Mouse (Mus musculus) left cerebral cortex, postnatal 25 days (tissue): Measurements from ENCODE around the gene Hspe1. TPM values are rescaled to one million over a fixed set of nuclear protein-coding genes. Genes with fewer than 3 reads are reported as not detected.
"Not testable (repeated sequence)": the region's sequence is repeated elsewhere in the genome, so short reads cannot be mapped to it uniquely, and the experiment has no call there.

Source experiments
- DNase-seq, 2 experiments: peaks; one replicate each; pipeline ENCODE4 v3.0.0; 2022; ENCODE audit warnings: low spot score in 2 of 2, mixed read lengths in 1 of 2
- intact Hi-C: fragments of 180-260 bp; cut with DNase I; formaldehyde crosslinking; loops from one replicate; pipeline ENCODE4 v1.15.1; 2025
- total RNA-seq, 2 experiments: library from RNA; stranded (reverse); gene quantifications; 2 replicates each; pipeline ENCODE4 v1.2.3; 2021

Hspe1 gene
- total RNA-seq, 2 experiments from 2014 or later, result 89.7 to 93.5 TPM

DNA sequence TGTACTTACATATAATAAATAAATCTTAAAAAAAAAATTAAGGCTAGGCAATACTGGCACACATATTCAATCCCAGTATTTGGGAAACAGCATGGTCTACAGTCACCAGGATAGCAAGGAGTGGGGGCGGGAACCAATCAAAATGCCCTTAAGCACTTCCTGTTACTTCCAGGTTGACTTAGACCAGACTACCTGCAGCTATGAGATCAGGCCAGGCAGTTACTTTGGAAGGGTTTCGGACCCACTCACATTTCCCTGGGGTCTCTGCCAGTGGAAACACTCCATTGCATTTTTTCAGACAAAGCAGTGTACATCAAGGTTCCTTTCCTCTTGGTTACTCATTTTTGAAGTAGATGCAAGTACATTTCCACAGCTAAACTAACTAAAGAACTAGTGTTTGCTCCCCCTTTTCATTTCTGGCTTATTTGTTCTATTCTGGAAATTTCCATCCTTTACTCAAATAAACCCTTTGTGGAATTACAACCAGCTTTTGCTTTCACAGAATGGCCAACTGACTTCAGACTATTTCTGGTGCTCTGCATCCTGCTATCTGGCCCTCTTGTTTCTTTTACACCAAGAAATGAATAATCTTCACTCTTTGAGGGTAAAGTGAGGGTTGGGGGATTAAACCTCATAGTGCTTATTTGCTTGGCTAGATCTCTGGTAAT lies 10.9 kb upstream of the Hspe1 start:
- intact Hi-C loops, result no loop called here

DNA sequence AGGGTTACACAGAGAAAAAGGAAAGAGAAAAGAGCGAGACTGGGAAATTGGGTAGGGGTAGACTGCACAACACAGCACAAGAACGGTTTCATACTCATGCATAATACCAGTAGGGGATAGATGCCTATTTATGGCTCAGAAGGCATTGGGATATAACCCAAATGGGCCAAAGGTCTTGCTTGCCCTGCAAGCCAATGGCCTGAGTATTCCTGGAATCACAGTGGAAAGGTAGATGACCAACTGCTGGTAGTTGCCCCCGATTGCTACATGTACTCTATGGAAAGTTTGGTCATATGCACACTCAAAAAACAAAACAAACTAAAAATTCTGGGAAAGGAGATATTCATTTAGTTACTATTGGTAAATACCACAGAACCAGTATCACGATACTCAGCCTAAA lies 8.3 kb upstream of the Hspe1 start:
- intact Hi-C loops, result no loop called here
- no peak for DNase-seq

More for the DNA sequence above, 10.9 kb upstream of the Hspe1 start:
- DNase-seq, result no peak

DNA sequence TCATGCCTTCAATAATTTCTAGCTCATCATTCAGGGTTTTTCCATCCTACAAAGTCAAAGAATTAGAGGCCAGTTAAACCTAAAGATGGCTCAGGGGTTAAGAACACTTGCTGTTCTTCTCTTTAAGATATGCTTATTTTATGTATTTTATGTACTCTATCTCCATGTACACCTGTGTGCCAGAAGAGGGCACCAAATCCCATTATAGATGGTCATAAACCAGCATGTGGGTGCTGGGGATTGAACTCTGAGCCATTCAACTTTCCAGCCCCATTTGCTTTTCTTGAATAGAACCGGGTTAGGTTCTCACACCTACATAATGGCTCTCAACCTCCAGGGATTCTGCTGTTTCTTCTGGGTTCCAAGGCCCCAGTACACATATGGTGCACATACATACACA lies 5.8 kb upstream of the Hspe1 start:
- intact Hi-C loops, result no loop called here
- DNase-seq, result no peak

GRCm38 (mm10) chr1:55085781-55086366 lies 2.1 kb upstream of the Hspe1 start:
- intact Hi-C loops, result loop anchor here (5.0 kb wide), 3 partner anchors 34 to 151 kb away; partner anchors contain the start of genes Coq10b and Mars2
- no peak for DNase-seq

DNA sequence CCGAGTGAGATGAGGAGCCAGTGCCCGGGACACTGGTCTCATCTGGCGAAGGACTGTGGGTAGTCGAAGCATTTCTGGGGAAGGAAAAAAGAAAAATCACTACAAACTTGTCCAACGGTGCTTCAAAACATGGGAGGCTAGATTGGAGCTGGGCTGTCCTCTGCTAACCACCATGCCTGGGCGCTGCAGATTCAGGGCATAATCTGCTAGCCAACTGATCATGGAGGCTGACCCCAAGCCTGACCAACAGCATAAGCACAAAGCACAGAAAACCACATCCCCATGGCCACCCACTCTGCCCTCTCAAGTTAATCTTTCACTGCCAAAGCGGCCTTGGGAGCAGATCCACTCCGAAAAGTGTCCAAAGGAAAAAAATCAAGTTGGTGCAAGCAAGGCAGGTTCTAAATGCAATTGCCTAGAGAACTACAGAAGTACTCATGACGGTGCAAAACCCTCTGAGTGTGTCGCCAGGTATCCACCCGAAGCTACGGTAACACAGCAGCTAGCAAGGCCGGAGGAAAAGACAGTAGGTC lies 998 bp upstream of the Hspe1 start:
- DNase-seq, result peak in 1 of 2 experiments; percentile 16
- intact Hi-C loops, result loop anchor here (1.0 to 5.0 kb wide), 4 partner anchors 35 to 150 kb away; partner anchors contain the start of genes Coq10b and Mars2

DNA sequence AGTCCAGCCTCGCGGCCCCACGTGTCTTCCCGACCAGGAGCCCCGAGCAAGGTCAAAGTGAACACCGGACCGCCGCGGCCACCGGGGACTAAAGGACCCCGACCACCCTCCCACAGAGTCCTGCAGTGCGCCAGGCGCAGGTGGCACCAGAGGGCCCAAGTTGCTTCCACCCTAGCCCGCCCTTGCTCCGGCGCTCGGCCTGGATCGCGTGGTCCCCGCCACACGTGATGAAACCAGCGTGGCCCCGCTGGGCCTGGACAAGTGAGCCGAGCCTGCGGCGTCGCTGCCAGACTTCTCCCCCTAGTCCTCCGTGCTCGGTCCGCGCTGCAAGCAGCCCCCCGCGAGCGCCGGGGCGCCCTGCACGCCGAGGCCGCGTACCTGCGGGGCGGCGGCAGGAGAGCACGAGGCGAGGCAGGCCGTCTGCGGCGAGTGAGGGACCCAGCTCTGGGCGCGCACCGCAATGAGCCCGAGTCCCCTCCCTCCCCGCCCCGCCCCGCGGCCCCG lies 479 bp upstream of the Hspe1 start:
- intact Hi-C loops, result loop anchor here (1.0 to 5.0 kb wide), 4 partner anchors 35 to 150 kb away; partner anchors contain the start of genes Coq10b and Mars2
- DNase-seq, result peak; percentile 54 to 70

GRCm38 (mm10) chr1:55088611-55089497 lies 922 bp downstream of the Hspe1 start:
- no peak for DNase-seq
- intact Hi-C loops, result loop anchor here (1.0 to 5.0 kb wide), 4 partner anchors 37 to 148 kb away; partner anchors contain the start of genes Coq10b, Mars2 and Mob4

DNA sequence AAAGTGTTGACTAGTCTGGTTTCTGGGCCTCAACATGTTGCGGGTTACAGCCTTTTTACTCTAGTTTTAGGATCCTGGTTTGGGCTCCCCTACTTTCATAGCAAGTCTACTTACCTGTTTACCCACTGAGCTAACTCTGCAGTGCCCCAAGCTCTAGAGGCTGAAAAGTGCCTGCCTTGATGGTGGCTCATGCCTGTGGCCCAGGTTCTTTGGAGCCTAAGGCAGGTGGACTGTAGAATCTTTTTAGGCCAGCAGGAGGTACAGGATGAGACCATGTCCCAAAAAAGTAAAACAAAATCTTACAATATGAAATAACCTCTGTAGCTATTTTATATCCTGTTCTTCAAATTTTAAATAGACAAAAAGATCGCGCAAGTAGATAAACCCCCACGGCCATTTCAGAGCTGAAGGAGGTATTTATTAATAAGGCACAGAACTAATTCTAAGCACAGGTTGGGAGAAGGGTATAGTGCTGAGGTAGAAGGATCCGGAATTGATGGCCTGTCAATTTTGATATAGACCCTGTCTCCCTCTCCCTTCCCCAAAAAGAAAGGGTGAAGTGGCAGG lies 1.6 kb downstream of the Hspe1 start:
- DNase-seq, result no peak
- intact Hi-C loops, result loop anchor here (5.0 kb wide), 3 partner anchors 37 to 148 kb away; partner anchors contain the start of genes Coq10b and Mars2

- DNase-seq, result no peak
- intact Hi-C loops, result no loop called here
Measured at GRCm38 (mm10) chr1:55092056-55092455, 4.1 kb downstream of the Hspe1 start.

GRCm38 (mm10) chr1:55092469-55092868 lies 4.5 kb downstream of the Hspe1 start:
- intact Hi-C loops, result no loop called here
- no peak for DNase-seq

- intact Hi-C loops, result no loop called here
- no peak for DNase-seq
Measured at GRCm38 (mm10) chr1:55106919-55107585, 19.1 kb downstream of the Hspe1 start.

- DNase-seq, result no peak
- intact Hi-C loops, result no loop called here
Measured at GRCm38 (mm10) chr1:55107644-55108043, 19.7 kb downstream of the Hspe1 start.

GRCm38 (mm10) chr1:55108473-55108872 lies 20.5 kb downstream of the Hspe1 start:
- intact Hi-C loops, result no loop called here
- no peak for DNase-seq

GRCm38 (mm10) chr1:55109066-55109766 lies 21.3 kb downstream of the Hspe1 start:
- no peak for DNase-seq
- intact Hi-C loops, result no loop called here

GRCm38 (mm10) chr1:55123046-55123445 lies 35.1 kb downstream of the Hspe1 start:
- no peak for DNase-seq
- intact Hi-C loops, result no loop called here

DNA sequence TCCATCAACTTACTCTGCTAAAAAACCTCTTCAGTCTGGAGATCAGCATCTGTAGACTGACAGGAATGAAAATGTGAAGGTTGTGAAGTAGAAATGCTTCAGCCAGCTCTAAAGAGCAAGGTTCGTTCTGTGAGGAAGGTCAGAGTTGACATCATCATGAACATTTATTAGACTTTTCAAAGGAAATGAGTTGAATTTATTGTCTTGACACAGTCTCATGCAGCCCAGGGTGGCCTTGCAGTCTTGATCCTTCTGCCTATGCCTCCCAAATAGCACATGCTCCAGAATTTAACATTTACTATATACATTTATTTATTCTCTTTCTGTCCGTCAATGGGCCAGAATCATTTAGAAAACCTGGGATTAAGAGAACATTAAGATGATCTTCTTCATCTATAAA lies 35.6 kb downstream of the Hspe1 start:
- DNase-seq, result no peak
- intact Hi-C loops, result no loop called here

DNA sequence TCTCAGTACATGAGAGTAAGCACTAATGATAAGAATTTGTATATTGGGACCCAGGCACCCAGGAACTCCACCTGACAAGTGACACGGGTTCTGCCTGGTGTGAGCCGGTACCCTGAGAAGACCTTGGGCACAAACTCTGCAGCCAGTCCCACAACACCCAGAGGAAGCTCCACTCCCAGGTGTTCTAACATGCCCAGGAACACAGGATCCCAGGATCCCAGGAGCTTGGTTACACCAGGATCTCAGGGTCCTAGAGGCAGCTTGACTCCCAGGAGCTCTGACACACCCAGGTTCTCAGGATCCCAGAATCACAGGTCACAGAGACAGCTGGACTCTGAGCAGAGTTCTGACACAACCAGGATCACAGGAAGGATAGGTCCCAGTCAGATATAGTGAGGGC lies 36.2 kb downstream of the Hspe1 start:
- intact Hi-C loops, DNase-seq: not testable (repeated sequence)

- intact Hi-C loops, result loop anchor here (2.0 kb wide), 2 partner anchors 29 to 73 kb away; no protein-coding TSS in a partner anchor
Measured at GRCm38 (mm10) chr1:55129716-55130115, 41.8 kb downstream of the Hspe1 start.

More at GRCm38 (mm10) chr1:55129716-55130115, 41.8 kb downstream of the Hspe1 start:
- no peak for DNase-seq
